Mouse (Mus musculus) olfactory bulb, adult 2 months (tissue): ENCODE measurements around the gene Pon3. TPM values are rescaled to one million over a fixed set of nuclear protein-coding genes. Genes with fewer than 3 reads are reported as not detected.

Experiments used
- H3K27ac ChIP-seq: fragments of 200-500 bp; 2 replicates; pipeline ENCODE4 v1.5.1; 2012; ENCODE audit warnings: low read depth, low read length; ENCODE audit not compliant: insufficient read depth
- H3K4me1 ChIP-seq: fragments of 200-500 bp; 2 replicates; pipeline ENCODE4 v1.6.1; 2012; ENCODE audit warnings: low read length; ENCODE audit not compliant: control insufficient read depth, insufficient read depth
- H3K4me3 ChIP-seq: fragments of 200-500 bp; 2 replicates; pipeline ENCODE4 v1.5.1; 2012; ENCODE audit warnings: mild to moderate bottlenecking, low read depth, low read length, moderate library complexity; ENCODE audit not compliant: insufficient read depth
- CTCF ChIP-seq: fragments of 200-500 bp; IDR thresholded peaks from 2 replicates; pipeline ENCODE4 v1.5.1; 2012; ENCODE audit warnings: low read depth, mild to moderate bottlenecking, low read length, moderate library complexity; ENCODE audit not compliant: insufficient read depth
- POLR2A ChIP-seq: fragments of 200-500 bp; IDR thresholded peaks from 2 replicates; pipeline ENCODE4 v1.6.1; 2012; ENCODE audit warnings: mild to moderate bottlenecking, low read depth, low read length, moderate library complexity; ENCODE audit not compliant: insufficient read depth
- WGBS: fragments of 180-500 bp; shearing (Covaris S2); methylation state at CpG from one replicate; pipeline ENCODE4 v1.1.7; 2018; 5-methylcytosine and 5-hydroxymethylcytosine counted together
- polyA plus RNA-seq: library from polyadenylated mRNA; stranded (reverse); fragments of >200 nt; gene quantifications from 2 replicates; pipeline ENCODE4 v1.2.4, GENCODE M21; 2012; ENCODE audit warnings: low replicate concordance; ENCODE audit not compliant: missing spikeins, insufficient read depth, insufficient read length

Pon3 gene
- polyA plus RNA-seq, 1 experiment = not detected

DNA sequence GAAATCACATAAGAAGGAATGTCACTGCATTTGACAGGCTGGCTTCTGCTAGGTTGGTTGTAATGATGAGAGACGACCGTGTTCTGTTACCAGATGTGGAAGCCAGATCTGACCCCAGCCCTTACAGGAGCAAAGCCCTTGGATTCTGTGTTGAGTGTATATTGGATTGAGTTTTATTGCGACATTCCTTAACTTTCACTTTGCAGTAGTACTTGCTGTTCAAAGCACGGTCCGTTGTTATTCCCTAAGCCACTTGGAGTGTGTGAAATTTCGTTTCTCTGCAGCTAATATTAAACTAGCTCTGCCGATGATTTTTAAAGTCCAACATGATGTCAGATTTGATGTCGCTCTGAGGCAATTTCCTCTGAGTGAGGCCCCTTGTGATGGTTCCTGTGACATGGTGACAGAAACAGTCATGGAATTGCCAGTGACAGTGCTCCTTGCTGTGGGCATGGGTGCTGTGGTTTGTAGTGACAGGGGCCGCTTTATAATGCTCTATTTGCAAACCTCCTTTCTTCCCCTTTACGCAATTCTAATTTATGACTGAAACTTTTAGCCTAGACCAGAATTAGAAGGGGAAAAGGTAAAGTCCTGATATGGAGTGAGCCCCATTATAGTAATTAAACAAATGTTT is 81.8 kb downstream of the Pon3 start:
- Histone ChIP-seq H3K27ac (no peak overlapping the region), H3K4me3 (no peak overlapping the region), H3K4me1 (peaks cover 4% of the 10 kb centered on the region; the same call in 1 of the 2 replicates)
- TF ChIP-seq POLR2A (no peak), CTCF (no peak)
- WGBS = 93% methylated on average over 10 of the region's 10 CpGs

DNA sequence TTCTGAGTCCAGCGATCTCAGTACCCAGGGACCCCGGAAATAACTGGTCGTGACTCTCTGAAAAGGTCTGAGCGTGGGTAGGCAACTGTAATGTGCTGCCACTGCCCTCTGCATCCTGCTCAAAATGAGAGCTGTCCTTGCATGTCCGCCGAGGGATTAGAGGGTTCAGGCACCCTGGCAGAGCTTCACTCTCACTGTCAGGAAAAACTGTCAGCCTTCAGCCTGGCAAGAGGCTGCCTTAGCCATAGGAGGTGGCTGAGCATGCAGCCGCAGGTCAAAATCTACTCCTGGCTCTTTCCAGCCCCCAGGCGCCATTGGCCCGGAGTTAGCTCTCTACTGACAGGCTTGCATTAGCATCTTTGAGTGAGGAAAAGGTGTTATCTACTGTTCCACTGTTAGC is 83.5 kb downstream of the Pon3 start:
- 80% methylated on average over 9 of the region's 9 CpGs for WGBS

GRCm38 (mm10) chr6:5171418-5171817 is 84.7 kb downstream of the Pon3 start:
- Histone ChIP-seq H3K4me1 (no peaks in the 10 kb centered on the region), H3K4me3 (no peak overlapping the region), H3K27ac (no peak overlapping the region)
- TF ChIP-seq POLR2A = no peak
- no peak for TF ChIP-seq CTCF
- 87% methylated on average over 4 of the region's 4 CpGs for WGBS

More for the DNA sequence above, 83.5 kb downstream of the Pon3 start:
- Histone ChIP-seq H3K4me1 (no peaks in the 10 kb centered on the region), H3K4me3 (no peak overlapping the region), H3K27ac (no peak overlapping the region)
- TF ChIP-seq POLR2A (no peak), CTCF (no peak)

Other genes with a start within 250 kb of the Pon3 start
- not detected in 2 replicates for gene Pon1, start 62.3 kb downstream of the Pon3 start, polyA plus RNA-seq
- gene Pon2, start 42.2 kb upstream of the Pon3 start, polyA plus RNA-seq = not detected in 2 replicates
- not detected in 2 replicates for gene Asb4, start 127.1 kb upstream of the Pon3 start, polyA plus RNA-seq
- not detected in 2 replicates for gene Pdk4, start 240.0 kb upstream of the Pon3 start, polyA plus RNA-seq